Mouse (Mus musculus) cerebellum, postnatal 10 days (tissue): ENCODE data around the gene Osm.

ENCODE experiments used
- DNase-seq, 2 experiments: peaks; one replicate each; pipeline ENCODE4 v3.0.0; 2021; ENCODE audit warnings: mixed read lengths in 2 of 2

Osm gene

GRCm38 (mm10) chr11:4240151-4240550, 3.9 kb downstream of the Osm start:
- DNase-seq = no peak

DNA sequence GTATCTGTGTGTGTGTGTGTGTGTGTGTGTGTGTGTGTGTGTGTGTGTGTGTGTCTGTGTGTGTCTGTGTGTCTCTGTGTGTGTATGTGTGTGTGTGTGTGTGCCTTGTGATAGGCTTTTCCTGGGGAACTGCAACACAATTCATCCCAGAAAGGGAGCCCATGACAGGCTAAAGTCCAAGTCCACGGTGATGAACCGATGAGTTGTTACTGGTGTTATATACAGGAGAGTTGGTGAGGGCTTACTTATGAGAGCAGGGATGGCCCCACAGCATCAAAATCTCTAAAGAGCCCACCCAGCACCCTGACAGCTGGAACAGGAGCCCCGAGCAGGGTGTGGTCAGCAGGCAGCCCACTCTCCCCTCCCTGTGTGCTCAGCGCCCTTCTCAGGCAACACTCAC, 5.0 kb downstream of the Osm start:
- DNase-seq = no peak

DNA sequence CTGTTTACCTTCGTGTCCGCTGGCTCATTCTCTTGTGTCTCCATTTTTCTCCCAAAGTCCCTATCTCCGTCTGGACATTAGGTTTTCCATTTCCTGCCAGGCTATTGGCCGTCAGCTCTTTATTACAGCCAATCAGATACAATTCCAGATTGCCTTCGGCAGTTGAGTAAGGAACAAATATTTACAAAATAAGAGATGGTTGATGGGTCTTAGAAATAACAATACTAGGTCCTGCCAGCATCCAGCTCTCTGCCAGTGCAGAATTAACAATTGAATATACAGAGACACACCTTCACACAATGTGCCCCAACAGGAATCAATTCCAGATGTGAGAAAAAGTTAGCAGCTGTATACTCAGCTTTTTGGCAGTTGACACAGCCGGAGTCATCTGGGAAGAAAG, 9.9 kb downstream of the Osm start:
- no peak for DNase-seq

DNA sequence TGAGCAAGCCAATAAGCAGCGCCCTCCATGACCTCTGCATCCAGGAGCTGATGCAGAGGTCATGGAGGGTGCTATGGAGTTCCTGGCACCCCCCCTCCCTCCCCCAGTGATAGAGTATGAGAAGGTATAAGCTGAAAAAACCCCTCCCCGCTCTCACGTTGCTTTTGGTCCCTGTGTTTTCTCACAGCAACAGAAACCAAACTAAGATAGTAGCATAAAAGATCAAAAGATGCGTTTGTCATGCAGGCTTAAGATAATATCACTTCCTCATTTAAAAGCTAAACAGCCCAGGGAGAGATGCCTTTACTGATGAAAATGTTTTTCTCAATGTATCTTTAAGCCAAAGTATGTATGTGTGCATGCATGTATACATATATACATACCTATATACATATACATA, 10.4 kb downstream of the Osm start:
- no peak for DNase-seq

DNA sequence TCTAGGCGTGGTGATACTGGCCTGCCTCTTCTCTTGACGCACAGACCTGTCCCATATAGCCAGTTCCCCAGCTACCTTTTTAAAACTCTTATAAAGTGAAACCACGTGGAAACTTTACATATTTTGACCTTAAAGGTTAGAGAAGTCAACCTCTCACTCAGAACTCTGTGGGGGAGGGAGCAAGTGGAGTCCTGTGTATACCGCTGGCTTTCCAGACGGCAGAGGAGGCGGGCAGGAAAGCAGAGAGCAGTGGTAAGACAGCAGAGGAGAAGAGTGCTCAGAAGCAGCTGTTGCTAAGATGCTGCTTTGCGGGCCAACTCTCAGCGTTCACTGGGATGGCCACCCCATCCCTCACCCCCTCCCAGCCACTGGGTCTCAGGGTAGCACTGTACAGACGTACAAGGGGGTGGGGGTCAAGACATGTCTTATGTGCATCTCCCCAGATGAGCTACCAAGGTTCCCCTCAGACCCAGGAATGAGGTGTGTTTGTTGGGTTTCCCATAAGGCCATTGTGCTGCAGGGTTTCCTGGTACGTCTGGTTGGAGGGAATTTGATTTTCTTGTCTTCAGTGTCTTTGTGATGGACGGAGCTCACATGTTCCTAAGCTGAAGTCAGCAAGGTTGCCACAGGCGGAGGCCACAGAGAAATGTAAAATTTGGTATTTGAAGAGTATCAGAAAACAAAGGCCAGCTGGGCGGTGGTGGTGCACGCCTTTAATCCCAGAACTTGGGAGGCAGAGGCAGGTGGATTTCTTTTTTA, 11.2 kb downstream of the Osm start:
- no peak for DNase-seq

DNA sequence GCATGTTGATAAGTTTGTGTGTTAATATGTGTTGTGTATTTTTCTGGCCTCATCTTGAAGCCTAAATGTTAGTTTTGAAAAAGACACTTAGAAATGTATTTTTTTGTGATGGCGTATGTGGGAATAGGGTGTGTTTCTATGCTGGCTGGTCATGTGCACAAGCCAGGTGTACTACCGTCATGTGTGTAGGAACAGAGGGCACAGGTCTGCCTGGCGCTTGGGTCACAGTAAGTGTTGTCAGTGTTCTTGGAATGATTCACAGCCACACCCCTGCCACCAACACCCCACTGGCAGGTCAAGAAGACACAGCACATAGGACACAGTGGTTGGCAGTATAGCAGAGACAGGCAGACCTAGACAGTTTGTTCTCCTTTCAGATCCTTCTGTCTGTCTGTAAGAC, 12.9 kb downstream of the Osm start:
- DNase-seq = no peak

- no peak for DNase-seq
Measured at GRCm38 (mm10) chr11:4250290-4250689, 14.1 kb downstream of the Osm start.

- DNase-seq = no peak
Measured at GRCm38 (mm10) chr11:4251376-4251775, 15.2 kb downstream of the Osm start.

GRCm38 (mm10) chr11:4252886-4253285, 16.7 kb downstream of the Osm start:
- no peak for DNase-seq

DNA sequence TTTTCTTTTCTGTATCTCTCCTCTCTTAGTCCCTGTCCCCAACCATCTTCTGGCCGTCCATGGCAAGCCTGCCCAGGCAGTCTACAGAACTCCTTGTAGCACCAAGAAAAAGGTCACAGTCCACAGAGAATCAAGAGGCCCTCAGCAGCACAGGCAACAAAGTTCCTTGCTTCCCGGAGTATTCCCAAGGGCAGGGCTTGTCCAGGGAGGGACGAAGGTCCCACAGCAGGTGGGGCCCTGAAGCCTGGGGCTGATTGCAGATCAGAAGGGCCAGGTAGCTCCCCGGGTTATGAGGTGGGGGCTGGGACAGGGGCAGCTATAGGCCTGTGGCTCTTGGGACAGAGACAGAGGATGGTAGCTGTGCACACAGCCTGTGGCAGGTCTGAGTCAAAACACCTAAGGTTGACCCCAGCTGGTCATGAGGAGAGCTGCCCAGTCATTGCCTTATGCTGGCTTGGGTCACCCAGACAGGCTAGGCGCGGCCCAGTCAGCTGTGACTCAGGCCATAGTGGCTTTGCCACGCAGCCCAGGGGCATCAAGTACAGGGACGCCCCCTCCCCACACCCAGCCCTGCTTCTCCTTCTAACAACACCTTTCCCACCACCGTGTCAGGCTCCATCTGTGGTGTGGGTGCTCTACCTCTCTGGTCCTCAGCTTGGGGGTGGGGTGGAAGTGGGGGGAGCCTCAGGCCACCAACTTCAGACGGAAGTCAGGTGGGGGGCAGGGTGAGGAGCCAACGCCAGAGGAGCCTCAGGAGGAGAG, 20.8 kb downstream of the Osm start, which contains the start of gene Lif:
TSS of gene Lif (plus strand) at position 712 of the 762 bp plus-strand sequence.
- DNase-seq = no peak

- DNase-seq = peak in 1 of 2 experiments; percentile 28
Measured at GRCm38 (mm10) chr11:4257756-4258155, 21.5 kb downstream of the Osm start.

DNA sequence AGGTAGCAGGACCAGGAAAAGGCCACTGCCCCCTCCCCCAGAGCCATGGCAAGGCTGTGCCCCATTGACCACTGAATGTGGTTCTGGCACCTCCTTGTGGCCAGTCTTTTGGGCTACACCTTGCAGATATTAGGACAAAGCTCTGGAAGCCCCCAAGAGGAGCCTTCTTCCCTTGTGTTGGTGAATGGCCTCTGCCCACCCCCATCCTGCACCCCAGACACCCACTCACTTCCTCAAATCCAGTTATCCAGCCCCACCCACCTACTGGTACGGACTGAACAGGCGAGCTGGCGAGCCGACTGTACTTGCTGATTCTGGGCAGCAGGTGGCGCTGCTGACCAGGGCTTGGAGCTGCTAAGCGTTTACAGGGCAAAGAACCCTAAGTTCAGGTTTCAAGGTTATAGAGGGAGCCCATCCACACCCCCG, 22.4 kb downstream of the Osm start:
- DNase-seq = peak; percentile 92 to 95

GRCm38 (mm10) chr11:4260463-4261187, 24.4 kb downstream of the Osm start:
- DNase-seq = peak; percentile 72 to 80

- peak; percentile 75 to 81 for DNase-seq
Measured at GRCm38 (mm10) chr11:4261188-4261494, 24.9 kb downstream of the Osm start.

GRCm38 (mm10) chr11:4261969-4262368, 25.7 kb downstream of the Osm start:
- DNase-seq = peak; percentile 88

DNA sequence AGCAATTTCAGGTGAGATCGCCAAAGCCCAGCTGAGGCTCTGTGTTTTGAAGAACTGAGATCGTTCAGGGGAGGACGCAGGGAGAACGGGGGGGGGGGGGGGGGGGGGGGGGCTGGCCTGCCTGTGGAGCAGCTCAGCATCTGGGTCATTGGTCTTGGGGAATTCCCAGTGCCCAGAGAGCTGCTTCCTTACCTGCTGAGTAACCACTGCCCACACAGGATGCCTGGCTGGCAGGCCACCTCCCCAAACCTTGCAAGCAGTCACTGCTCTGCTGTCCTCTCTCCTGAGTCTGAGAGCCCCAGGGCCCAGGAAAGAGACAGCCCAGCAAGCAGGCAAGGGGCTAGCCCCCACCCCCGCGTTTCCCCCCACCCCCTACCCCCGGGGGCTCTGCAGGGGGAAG, 26.6 kb downstream of the Osm start:
- DNase-seq = no peak

- no peak for DNase-seq
Measured at GRCm38 (mm10) chr11:4263296-4263695, 27.1 kb downstream of the Osm start.

- no peak for DNase-seq
Measured at GRCm38 (mm10) chr11:4264066-4264465, 27.8 kb downstream of the Osm start.

DNA sequence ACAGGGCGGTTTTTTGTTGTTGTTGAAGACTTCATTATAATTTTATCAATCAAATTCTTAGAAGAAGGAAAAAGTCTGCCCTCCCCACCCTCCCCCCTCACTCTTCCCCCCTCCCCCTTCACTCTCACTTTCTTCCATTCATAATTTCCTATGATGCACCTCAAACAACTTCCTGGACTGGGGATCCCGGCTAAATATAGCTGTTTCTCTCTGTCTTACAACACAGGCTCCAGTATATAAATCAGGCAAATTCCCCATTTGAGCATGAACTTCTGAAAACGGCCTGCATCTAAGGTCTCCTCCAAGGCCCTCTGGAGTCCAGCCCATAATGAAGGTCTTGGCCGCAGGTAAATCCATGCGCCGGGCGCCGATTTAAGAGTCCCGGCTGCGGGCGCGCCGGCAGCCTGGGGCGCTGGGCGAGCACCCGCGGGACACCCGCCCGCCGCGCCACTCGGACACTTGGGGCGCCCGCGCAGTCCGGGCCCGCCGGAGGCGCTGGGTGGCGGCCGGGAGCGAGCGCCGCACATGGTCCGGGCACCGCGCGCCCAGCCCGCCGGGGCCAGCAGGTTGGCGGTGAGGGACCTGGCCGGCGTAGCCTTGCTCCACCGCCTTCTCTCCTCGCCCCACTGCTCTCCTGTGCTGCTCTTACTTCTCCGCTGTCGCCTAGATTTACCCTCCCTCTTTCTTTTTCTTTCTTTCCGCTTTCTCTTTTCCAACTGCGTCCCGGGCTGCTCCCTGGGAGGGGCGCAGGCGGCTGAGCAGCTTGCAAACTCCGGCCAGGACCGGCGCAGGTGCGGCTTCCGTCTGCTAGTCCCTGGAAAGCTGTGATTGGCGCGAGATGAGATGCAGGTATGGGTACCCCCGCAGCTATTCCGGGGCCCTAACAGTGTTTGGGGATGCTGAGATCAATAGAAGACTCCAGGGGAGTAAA, 30.3 kb downstream of the Osm start:
- DNase-seq = peak; percentile 61 to 63

- DNase-seq = peak in 1 of 2 experiments; percentile 31
Measured at GRCm38 (mm10) chr11:4267202-4267578, 31.0 kb downstream of the Osm start.

GRCm38 (mm10) chr11:4268500-4268899, 32.3 kb downstream of the Osm start:
- no peak for DNase-seq

DNA sequence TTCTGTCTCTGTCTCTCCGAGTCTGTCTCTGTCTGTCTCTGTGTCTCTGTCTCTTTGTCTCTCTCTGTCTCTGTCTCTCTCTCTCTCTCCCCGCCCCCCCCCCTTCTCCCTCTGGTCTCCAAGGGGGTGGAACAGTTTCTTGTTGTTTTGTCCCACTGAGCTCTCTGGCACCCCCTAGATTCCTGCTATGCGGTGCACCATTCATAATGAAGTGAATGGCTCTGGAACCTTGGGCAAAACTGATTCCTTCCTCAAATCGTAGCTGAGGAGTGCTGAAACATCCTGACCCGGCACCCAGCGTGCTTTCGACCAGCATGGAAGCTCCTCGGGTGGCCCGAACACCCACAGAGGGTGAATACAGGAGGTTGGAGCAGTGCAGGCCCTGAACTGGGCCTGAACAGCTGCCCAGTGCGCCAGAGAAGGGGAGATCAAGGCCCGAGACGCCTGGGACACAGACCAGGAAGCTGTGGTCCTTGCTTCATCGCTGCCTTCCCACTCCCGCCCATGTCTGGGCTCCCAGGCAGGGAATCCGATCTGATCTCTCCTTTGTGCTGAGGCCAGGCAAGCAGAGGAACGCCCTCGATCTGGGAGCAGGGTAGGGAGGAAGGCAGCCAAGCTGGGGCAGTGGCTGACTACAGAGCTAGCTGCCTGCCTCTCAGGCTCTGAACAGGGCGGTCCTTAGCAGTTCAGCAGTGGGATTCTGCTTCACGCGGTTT, 34.7 kb downstream of the Osm start:
- peak in 1 of 2 experiments; percentile 38 for DNase-seq
